Mouse (Mus musculus): Measurements from ENCODE around the gene B4galt2.

B4galt2 gene

GRCm38 (mm10) chr4:117882701-117883691 is at the start of gene B4galt2:
TSS of gene B4galt2 (minus strand) at chr4:117883487.
- in situ Hi-C loops (cut with MboI, MseI) = loop anchor here (5.0 to 25.0 kb wide), 2 partner anchors 51 to 1229 kb away; partner anchors contain the start of genes Slc2a1 and Slc6a9

- in situ Hi-C loops (cut with MboI, MseI) = loop anchor here (5.0 kb wide), 1 partner anchor 148 kb away; no protein-coding TSS in a partner anchor
Measured at GRCm38 (mm10) chr4:117929391-117929881, 46.1 kb upstream of the B4galt2 start, which contains the start of gene Artn. TSS of gene Artn (minus strand) at chr4:117929763.

- in situ Hi-C loops (cut with MboI, MseI) = loop anchor here (5.0 kb wide), 1 partner anchor 149 kb away; no protein-coding TSS in a partner anchor
Measured at GRCm38 (mm10) chr4:117928699-117929241, 45.5 kb upstream of the B4galt2 start.

- in situ Hi-C loops (cut with MboI, MseI) = loop anchor here (5.0 kb wide), 1 partner anchor 149 kb away; no protein-coding TSS in a partner anchor
Measured at GRCm38 (mm10) chr4:117928234-117928633, 44.9 kb upstream of the B4galt2 start.

- in situ Hi-C loops (cut with MboI, MseI) = loop anchor here (5.0 kb wide), 1 partner anchor 150 kb away; no protein-coding TSS in a partner anchor
Measured at GRCm38 (mm10) chr4:117926545-117927482, 43.5 kb upstream of the B4galt2 start.

- in situ Hi-C loops (cut with MboI, MseI) = loop anchor here (5.0 kb wide), 1 partner anchor 152 kb away; no protein-coding TSS in a partner anchor
Measured at GRCm38 (mm10) chr4:117924916-117925315, 41.6 kb upstream of the B4galt2 start.

- in situ Hi-C loops (cut with MboI, MseI) = no loop called here
Measured at GRCm38 (mm10) chr4:117923450-117923849, 40.2 kb upstream of the B4galt2 start.

GRCm38 (mm10) chr4:117921358-117921757 is 38.1 kb upstream of the B4galt2 start:
- in situ Hi-C loops (cut with MboI, MseI) = no loop called here

- in situ Hi-C loops (cut with MboI, MseI) = loop anchor here (10.0 kb wide), 1 partner anchor 1356 kb away; no protein-coding TSS in a partner anchor
Measured at GRCm38 (mm10) chr4:117918762-117919161, 35.5 kb upstream of the B4galt2 start.

GRCm38 (mm10) chr4:117918261-117918660 is 35.0 kb upstream of the B4galt2 start:
- in situ Hi-C loops (cut with MboI, MseI) = loop anchor here (10.0 kb wide), 1 partner anchor 1357 kb away; no protein-coding TSS in a partner anchor

- in situ Hi-C loops (cut with MboI, MseI) = loop anchor here (10.0 kb wide), 1 partner anchor 1357 kb away; no protein-coding TSS in a partner anchor
Measured at GRCm38 (mm10) chr4:117917847-117918246, 34.6 kb upstream of the B4galt2 start.

GRCm38 (mm10) chr4:117917402-117917801 is 34.1 kb upstream of the B4galt2 start:
- in situ Hi-C loops (cut with MboI, MseI) = loop anchor here (10.0 kb wide), 1 partner anchor 1357 kb away; no protein-coding TSS in a partner anchor

GRCm38 (mm10) chr4:117916386-117916785 is 33.1 kb upstream of the B4galt2 start:
- in situ Hi-C loops (cut with MboI, MseI) = loop anchor here (10.0 kb wide), 1 partner anchor 1358 kb away; no protein-coding TSS in a partner anchor

- in situ Hi-C loops (cut with MboI, MseI) = loop anchor here (10.0 kb wide), 1 partner anchor 1359 kb away; no protein-coding TSS in a partner anchor
Measured at GRCm38 (mm10) chr4:117915489-117916105, 32.3 kb upstream of the B4galt2 start.

- in situ Hi-C loops (cut with MboI, MseI) = loop anchor here (10.0 kb wide), 1 partner anchor 1360 kb away; no protein-coding TSS in a partner anchor
Measured at GRCm38 (mm10) chr4:117914591-117915442, 31.5 kb upstream of the B4galt2 start, which contains the start of gene Ipo13. TSS of gene Ipo13 (minus strand) at chr4:117914999.

- in situ Hi-C loops (cut with MboI, MseI) = loop anchor here (10.0 kb wide), 1 partner anchor 1361 kb away; no protein-coding TSS in a partner anchor
Measured at GRCm38 (mm10) chr4:117914031-117914430, 30.7 kb upstream of the B4galt2 start.

- in situ Hi-C loops (cut with MboI, MseI) = loop anchor here (10.0 kb wide), 1 partner anchor 1361 kb away; no protein-coding TSS in a partner anchor
Measured at GRCm38 (mm10) chr4:117913421-117913820, 30.1 kb upstream of the B4galt2 start.

- in situ Hi-C loops (cut with MboI, MseI) = loop anchor here (10.0 kb wide), 1 partner anchor 1362 kb away; no protein-coding TSS in a partner anchor
Measured at GRCm38 (mm10) chr4:117912685-117913273, 29.5 kb upstream of the B4galt2 start.

All from T-helper 2 cell (primary cell).